Mouse (Mus musculus): ENCODE measurements around the gene Wrnip1. TPM values are rescaled to one million over a fixed set of nuclear protein-coding genes. Genes with fewer than 3 reads are reported as not detected.
"Not testable (repeated sequence)": the region's sequence is repeated elsewhere in the genome, so short reads cannot be mapped to it uniquely, and the experiment has no call there.

Wrnip1 gene
- polyA plus RNA-seq, 1 experiment from 2014 or later, result 7.9 TPM

GRCm38 (mm10) chr13:32850668-32851404, 49.0 kb downstream of the Wrnip1 start, which contains the start of gene Serpinb1a:
Gene Serpinb1a (minus strand): TSS chr13:32851185.
- no peaks in the 10 kb centered on the region for H3K27me3 ChIP-seq (ENCODE audit: insufficient read depth, low read length)
- H3K9me3 ChIP-seq (ENCODE audit: low read length), result no peaks in the 10 kb centered on the region
- no peak for TF ChIP-seq CTCF (IDR thresholded peaks at IDR 0.05; ENCODE audit: low read depth)
- no peak for TF ChIP-seq EP300 (IDR thresholded peaks at IDR 0.05; ENCODE audit: low read depth)
- peak within 1 kb of the TSS; percentile 52; the same call in 1 of the 2 replicates for H3K4me2 ChIP-seq (ENCODE audit: low read depth, low read length)
- WGBS (ENCODE audit: insufficient replicate concordance), result 41% methylated on average over 10 of the region's 10 CpGs
- no peaks in the 10 kb centered on the region for H3K36me3 ChIP-seq (replicated peaks; ENCODE audit: insufficient read depth, low read length)
- H3K9ac ChIP-seq (replicated peaks), result no peak within 1 kb of the TSS
- H3K4me1 ChIP-seq (ENCODE audit: insufficient read depth), result peaks cover 18% of the 10 kb centered on the region
- DNase-seq, result peak; percentile 50
- H3K27ac ChIP-seq (ENCODE audit: low read depth), result no peak within 1 kb of the TSS
- peak within 1 kb of the TSS; percentile 29 for H3K4me3 ChIP-seq (ENCODE audit: low read depth, low read length)
- ATAC-seq, result 0 out of 2 replicates have a peak, but pooled peaks have one; percentile 33

GRCm38 (mm10) chr13:32851967-32852366, 50.1 kb downstream of the Wrnip1 start:
- H3K27ac ChIP-seq (ENCODE audit: low read depth), result no peak overlapping the region
- ATAC-seq (peak; percentile 35; the same call in 1 of the 2 replicates), DNase-seq (peak; percentile 39)
- H3K9me3 ChIP-seq (ENCODE audit: low read length), result no peaks in the 10 kb centered on the region
- no peaks in the 10 kb centered on the region for H3K36me3 ChIP-seq (replicated peaks; ENCODE audit: insufficient read depth, low read length)
- peaks cover 18% of the 10 kb centered on the region for H3K4me1 ChIP-seq (ENCODE audit: insufficient read depth)
- H3K27me3 ChIP-seq (ENCODE audit: insufficient read depth, low read length), result no peaks in the 10 kb centered on the region
- H3K4me3 ChIP-seq (ENCODE audit: low read depth, low read length), result no peak overlapping the region
- WGBS (ENCODE audit: insufficient replicate concordance), result 6% methylated on average over 7 of the region's 7 CpGs
- no peak overlapping the region for H3K9ac ChIP-seq (replicated peaks)
- H3K4me2 ChIP-seq (ENCODE audit: low read depth, low read length), result 0 out of 2 replicates have a peak overlapping the region, but pooled peaks have one; percentile 13
- TF ChIP-seq CTCF (IDR thresholded peaks at IDR 0.05; ENCODE audit: low read depth) (peak; percentile 81), EP300 (IDR thresholded peaks at IDR 0.05; ENCODE audit: low read depth) (no peak)

GRCm38 (mm10) chr13:32852539-32852938, 50.7 kb downstream of the Wrnip1 start:
- Histone ChIP-seq H3K27ac (ENCODE audit: low read depth) (no peak overlapping the region), H3K9ac (replicated peaks) (no peak overlapping the region), H3K36me3 (replicated peaks; ENCODE audit: insufficient read depth, low read length) (no peaks in the 10 kb centered on the region), H3K9me3 (ENCODE audit: low read length) (no peaks in the 10 kb centered on the region), H3K4me3 (ENCODE audit: low read depth, low read length) (no peak overlapping the region), H3K4me1 (ENCODE audit: insufficient read depth) (peaks cover 18% of the 10 kb centered on the region), H3K4me2 (ENCODE audit: low read depth, low read length) (no peak overlapping the region), H3K27me3 (ENCODE audit: insufficient read depth, low read length) (no peaks in the 10 kb centered on the region)
- WGBS (ENCODE audit: insufficient replicate concordance), result 76% methylated on average over 4 of the region's 4 CpGs
- no peak for ATAC-seq
- TF ChIP-seq EP300 (IDR thresholded peaks at IDR 0.05; ENCODE audit: low read depth), result no peak
- no peak for TF ChIP-seq CTCF (IDR thresholded peaks at IDR 0.05; ENCODE audit: low read depth)
- DNase-seq, result no peak

GRCm38 (mm10) chr13:32853073-32853472, 51.2 kb downstream of the Wrnip1 start:
- H3K4me1 ChIP-seq (ENCODE audit: insufficient read depth), result peaks cover 18% of the 10 kb centered on the region
- H3K27me3 ChIP-seq (ENCODE audit: insufficient read depth, low read length), result no peaks in the 10 kb centered on the region
- H3K9me3 ChIP-seq (ENCODE audit: low read length), result no peaks in the 10 kb centered on the region
- ATAC-seq (no peak), DNase-seq (no peak)
- no peak overlapping the region for H3K27ac ChIP-seq (ENCODE audit: low read depth)
- no peaks in the 10 kb centered on the region for H3K36me3 ChIP-seq (replicated peaks; ENCODE audit: insufficient read depth, low read length)
- H3K9ac ChIP-seq (replicated peaks), result no peak overlapping the region
- TF ChIP-seq EP300 (IDR thresholded peaks at IDR 0.05; ENCODE audit: low read depth), result no peak
- no peak for TF ChIP-seq CTCF (IDR thresholded peaks at IDR 0.05; ENCODE audit: low read depth)
- no peak overlapping the region for H3K4me2 ChIP-seq (ENCODE audit: low read depth, low read length)
- WGBS (ENCODE audit: insufficient replicate concordance), result 73% methylated on average over 2 of the region's 2 CpGs
- no peak overlapping the region for H3K4me3 ChIP-seq (ENCODE audit: low read depth, low read length)

- 75% methylated on average over 3 of the region's 3 CpGs for WGBS (ENCODE audit: insufficient replicate concordance)
- TF ChIP-seq EP300 (IDR thresholded peaks at IDR 0.05; ENCODE audit: low read depth) (no peak), CTCF (IDR thresholded peaks at IDR 0.05; ENCODE audit: low read depth) (no peak)
- Histone ChIP-seq H3K9ac (replicated peaks) (no peak overlapping the region), H3K4me3 (ENCODE audit: low read depth, low read length) (no peak overlapping the region), H3K9me3 (ENCODE audit: low read length) (no peaks in the 10 kb centered on the region), H3K27ac (ENCODE audit: low read depth) (no peak overlapping the region), H3K4me1 (ENCODE audit: insufficient read depth) (no peaks in the 10 kb centered on the region), H3K27me3 (ENCODE audit: insufficient read depth, low read length) (no peaks in the 10 kb centered on the region), H3K4me2 (ENCODE audit: low read depth, low read length) (no peak overlapping the region), H3K36me3 (replicated peaks; ENCODE audit: insufficient read depth, low read length) (no peaks in the 10 kb centered on the region)
- DNase-seq (no peak), ATAC-seq (no peak)
Measured at GRCm38 (mm10) chr13:32860821-32861220, 59.0 kb downstream of the Wrnip1 start.

- Histone ChIP-seq H3K4me2 (ENCODE audit: low read depth, low read length) (no peak overlapping the region), H3K27me3 (ENCODE audit: insufficient read depth, low read length) (no peaks in the 10 kb centered on the region), H3K9ac (replicated peaks) (no peak overlapping the region), H3K27ac (ENCODE audit: low read depth) (no peak overlapping the region), H3K36me3 (replicated peaks; ENCODE audit: insufficient read depth, low read length) (no peaks in the 10 kb centered on the region), H3K4me3 (ENCODE audit: low read depth, low read length) (no peak overlapping the region), H3K9me3 (ENCODE audit: low read length) (no peaks in the 10 kb centered on the region), H3K4me1 (ENCODE audit: insufficient read depth) (no peaks in the 10 kb centered on the region)
- no peak for DNase-seq
- TF ChIP-seq EP300 (IDR thresholded peaks at IDR 0.05; ENCODE audit: low read depth) (no peak), CTCF (IDR thresholded peaks at IDR 0.05; ENCODE audit: low read depth) (no peak)
- ATAC-seq, result no peak
Measured at GRCm38 (mm10) chr13:32863456-32863855, 61.6 kb downstream of the Wrnip1 start.

GRCm38 (mm10) chr13:32864529-32864928, 62.7 kb downstream of the Wrnip1 start:
- not testable (repeated sequence) for DNase-seq; H3K4me2 ChIP-seq (ENCODE audit: low read depth, low read length); H3K9me3 ChIP-seq (ENCODE audit: low read length); ATAC-seq; H3K9ac ChIP-seq (replicated peaks); H3K27me3 ChIP-seq (ENCODE audit: insufficient read depth, low read length); H3K36me3 ChIP-seq (replicated peaks; ENCODE audit: insufficient read depth, low read length); H3K4me3 ChIP-seq (ENCODE audit: low read depth, low read length); H3K4me1 ChIP-seq (ENCODE audit: insufficient read depth); H3K27ac ChIP-seq (ENCODE audit: low read depth)
- WGBS (ENCODE audit: insufficient replicate concordance), result 57% methylated on average over 2 of the region's 3 CpGs
